32 mouse cellular contexts compared by ENCODE assay signal in the genomic region with DNA sequence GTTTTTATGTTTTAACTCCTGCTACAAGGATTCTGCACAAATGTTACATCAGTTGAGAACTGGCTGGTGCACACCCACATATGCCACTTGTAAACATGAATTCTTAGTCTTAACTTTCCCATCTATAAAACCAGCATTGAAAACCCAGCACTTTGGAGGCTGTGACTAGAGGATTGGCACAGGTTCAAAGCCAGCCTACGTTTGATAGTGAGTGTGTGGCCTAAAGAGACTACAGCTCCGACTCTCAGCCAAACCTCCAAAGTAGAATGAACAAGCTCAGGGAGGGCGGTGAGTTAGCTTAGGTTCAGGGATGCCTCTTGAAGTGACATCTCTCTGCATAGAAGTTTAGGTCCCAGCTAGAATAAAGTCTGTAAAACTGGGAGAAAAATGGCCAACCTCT.
DNase-seq lines count a peak whose midpoint lies in the region; ATAC-seq and TF ChIP-seq lines count a peak whose summit lies in the region.
"Had no signal": no experiment of that assay in that cellular context is flagged by ENCODE, and none has a peak within 500 bp of the region (broad histone marks: within the 10 kb centered on the region; RNA-seq: fewer than 3 reads in every experiment).

No protein-coding gene starts in this region.

- no peak for TF ChIP-seq POLR2A in MEL (IDR thresholded peaks at IDR 0.05; ENCODE audit: control insufficient read depth in 1 of 2, insufficient read depth in 1 of 2, low read depth in 1 of 2, low read length in 2 of 2, poor library complexity in 1 of 2)

- H3K79me2 ChIP-seq in MEL (ENCODE audit: control insufficient read depth, insufficient read depth, low read length, poor library complexity): no peaks in the 10 kb centered on the region

- DNase-seq in cerebellum, postnatal 10 days: peak; percentile 27 to 32
- DNase-seq in cerebellum, adult 11-12 months: no peak
- peak; percentile 18 for DNase-seq in layer of hippocampus, adult 11-12 months (ENCODE audit: low spot score)
- DNase-seq in layer of hippocampus, postnatal 10 days (ENCODE audit: low spot score in 2 of 2): no peak
- DNase-seq in MEL (ENCODE audit: low read depth, low spot score): peak; percentile 36
- DNase-seq in hindbrain, postnatal 0 days (ENCODE audit: low spot score): no peak
- DNase-seq: cerebellum, adult 9-10 months; embryo, embryonic 11 days; gastrocnemius, postnatal 25 days; heart, postnatal 10 days; kidney, adult 18-20 months; kidney, postnatal 36 days; liver, embryonic 13.5 days; lung, adult 18-20 months; lung, postnatal 10 days; right cerebral cortex, postnatal 4 days; thymus, postnatal 4 days had no signal

- WGBS in hindbrain, postnatal 0 days: 72% methylated on average over 3 of the region's 3 CpGs

- no peak overlapping the region for H3K4me2 ChIP-seq in hindbrain, postnatal 0 days (ENCODE audit: low read depth, low read length)
- H3K4me2 ChIP-seq: embryonic facial prominence, embryonic 12.5 days; forebrain, embryonic 15.5 days; heart, embryonic 13.5 days; hindbrain, embryonic 14.5 days; limb, embryonic 15.5 days; liver, embryonic 13.5 days; midbrain, embryonic 15.5 days; neural tube, embryonic 15.5 days had no signal

- H3K36me3 ChIP-seq in MEL (ENCODE audit: control insufficient read depth in 1 of 2, insufficient read depth in 2 of 2, low read length in 2 of 2): no peaks in the 10 kb centered on the region
- H3K36me3 ChIP-seq in hindbrain, postnatal 0 days (ENCODE audit: insufficient read depth, low read length): no peaks in the 10 kb centered on the region
- H3K36me3 ChIP-seq: forebrain, embryonic 15.5 days; liver, embryonic 13.5 days; midbrain, embryonic 15.5 days; neural tube, embryonic 15.5 days had no signal

- no peak overlapping the region for H3K4me3 ChIP-seq in MEL (ENCODE audit: control insufficient read depth in 1 of 2, insufficient read depth in 1 of 2, low read depth in 2 of 2, low read length in 2 of 2)
- H3K4me3 ChIP-seq in hindbrain, postnatal 0 days (ENCODE audit: low read length): no peak overlapping the region
- H3K4me3 ChIP-seq: embryonic facial prominence, embryonic 12.5 days; forebrain, embryonic 15.5 days; heart, embryonic 13.5 days; limb, embryonic 10.5 days; limb, embryonic 15.5 days; liver, embryonic 13.5 days; midbrain, embryonic 10.5 days; midbrain, embryonic 15.5 days; neural tube, embryonic 15.5 days had no signal

- peak; percentile 50; the same call in 1 of the 2 replicates for ATAC-seq in megakaryocyte progenitor cell, adult 5-6 weeks (replicated peaks; ENCODE audit: poor library complexity)
- no peak for ATAC-seq in hindbrain, postnatal 0 days
- ATAC-seq: forebrain, embryonic 15.5 days; inflammation-experienced regulatory T-cells, adult 6 months; midbrain, embryonic 15.5 days; Patski had no signal

- H3K9ac ChIP-seq in MEL (ENCODE audit: control insufficient read depth, low read depth, low read length, poor library complexity, severe bottlenecking): no peak overlapping the region
- no peak overlapping the region for H3K9ac ChIP-seq in hindbrain, postnatal 0 days (replicated peaks; ENCODE audit: low read length)
- H3K9ac ChIP-seq: embryonic facial prominence, embryonic 12.5 days; forebrain, embryonic 15.5 days; heart, embryonic 13.5 days; hindbrain, embryonic 14.5 days; limb, embryonic 15.5 days; liver, embryonic 13.5 days; midbrain, embryonic 15.5 days; neural tube, embryonic 15.5 days had no signal

- no peak for TF ChIP-seq RAD21 in MEL (IDR thresholded peaks at IDR 0.05; ENCODE audit: low read depth, low read length)

- no peak overlapping the region for H3K27ac ChIP-seq in MEL (ENCODE audit: control insufficient read depth, low read depth, low read length)
- H3K27ac ChIP-seq in hindbrain, postnatal 0 days: no peak overlapping the region
- H3K27ac ChIP-seq: embryonic facial prominence, embryonic 12.5 days; forebrain, embryonic 15.5 days; heart, embryonic 13.5 days; hindbrain, embryonic 14.5 days; limb, embryonic 10.5 days; limb, embryonic 15.5 days; liver, embryonic 13.5 days; macrophage; midbrain, embryonic 10.5 days; midbrain, embryonic 15.5 days; neural tube, embryonic 15.5 days; stomach, postnatal 0 days had no signal

- no peak for TF ChIP-seq EP300 in MEL (IDR thresholded peaks at IDR 0.05; ENCODE audit: low read depth in 1 of 2, low read length in 2 of 2)

- H3K27me3 ChIP-seq in MEL (ENCODE audit: control insufficient read depth in 1 of 2, insufficient read depth in 2 of 2, low read length in 2 of 2): no peaks in the 10 kb centered on the region
- H3K27me3 ChIP-seq in hindbrain, postnatal 0 days (ENCODE audit: insufficient read depth, low read length): no peaks in the 10 kb centered on the region
- H3K27me3 ChIP-seq: embryonic facial prominence, embryonic 12.5 days; forebrain, embryonic 15.5 days; heart, embryonic 13.5 days; limb, embryonic 15.5 days; liver, embryonic 13.5 days; midbrain, embryonic 15.5 days; neural tube, embryonic 15.5 days; Patski had no signal

- H3K4me1 ChIP-seq in MEL (ENCODE audit: control insufficient read depth in 1 of 2, insufficient read depth in 2 of 2, low read length in 2 of 2): no peaks in the 10 kb centered on the region
- H3K4me1 ChIP-seq in hindbrain, postnatal 0 days (ENCODE audit: insufficient read depth, low read length): no peaks in the 10 kb centered on the region
- H3K4me1 ChIP-seq: embryonic facial prominence, embryonic 12.5 days; heart, embryonic 13.5 days; limb, embryonic 10.5 days; limb, embryonic 15.5 days; liver, embryonic 13.5 days; midbrain, embryonic 10.5 days; midbrain, embryonic 15.5 days; neural tube, embryonic 15.5 days had no signal

- TF ChIP-seq CTCF in MEL (IDR thresholded peaks at IDR 0.05 in 2 of 3, conservative IDR thresholded peaks at IDR 0.05 in 1 of 3; ENCODE audit: control insufficient read depth in 1 of 3, insufficient read depth in 1 of 3, low read depth in 2 of 3, low read length in 3 of 3, poor library complexity in 1 of 3, severe bottlenecking in 1 of 3): no peak
- no peak for TF ChIP-seq CTCF in hindbrain, postnatal 0 days (IDR thresholded peaks at IDR 0.05; ENCODE audit: low read depth)

- no peaks in the 10 kb centered on the region for H3K9me3 ChIP-seq in MEL (replicated peaks; ENCODE audit: insufficient read depth, low read length)
- no peaks in the 10 kb centered on the region for H3K9me3 ChIP-seq in hindbrain, postnatal 0 days (ENCODE audit: low read length)
- H3K9me3 ChIP-seq: embryonic facial prominence, embryonic 12.5 days; forebrain, embryonic 15.5 days; G1E; heart, embryonic 13.5 days; limb, embryonic 10.5 days; limb, embryonic 15.5 days; liver, embryonic 13.5 days; midbrain, embryonic 10.5 days; midbrain, embryonic 15.5 days; neural tube, embryonic 15.5 days had no signal

TF ChIP-seq in MEL, 35 proteins besides CTCF, POLR2A, EP300 and RAD21:
- TF ChIP-seq HCFC1 (IDR thresholded peaks at IDR 0.05; ENCODE audit: low read depth, low read length) (no peak), TBP (IDR thresholded peaks at IDR 0.05; ENCODE audit: low read depth, low read length) (no peak), TCF12 (IDR thresholded peaks at IDR 0.05; ENCODE audit: low read depth, low read length) (no peak), MAX (IDR thresholded peaks at IDR 0.05; ENCODE audit: low read length) (no peak), MXI1 (IDR thresholded peaks at IDR 0.05; ENCODE audit: low read depth, low read length) (no peak), MAZ (IDR thresholded peaks at IDR 0.05; ENCODE audit: low read depth, low read length) (no peak), ELF1 (IDR thresholded peaks at IDR 0.05; ENCODE audit: low read depth, low read length) (no peak), ETS1 (IDR thresholded peaks at IDR 0.05; ENCODE audit: low read depth, low read length) (no peak), SMC3 (IDR thresholded peaks at IDR 0.05; ENCODE audit: low read depth, low read length) (no peak), ZC3H11A (IDR thresholded peaks at IDR 0.05; ENCODE audit: low read depth, low read length) (no peak), GATA1 (IDR thresholded peaks at IDR 0.05; ENCODE audit: low read depth, low read length) (no peak), TAL1 (IDR thresholded peaks at IDR 0.05; ENCODE audit: low read length) (no peak), BHLHE40 (IDR thresholded peaks at IDR 0.05; ENCODE audit: borderline replicate concordance, low read depth, low read length) (no peak), USF2 (IDR thresholded peaks at IDR 0.05; ENCODE audit: borderline replicate concordance in 1 of 2, insufficient read depth in 1 of 2, low read depth in 1 of 2, low read length in 2 of 2) (no peak), KAT2A (conservative IDR thresholded peaks at IDR 0.05; ENCODE audit: low read depth, low read length) (no peak)
TF ChIP-seq in MEL: peak in this region for 0.

Comparison
In these comparisons a context has a peak if more than half of its experiments do, and no peak if none do; other contexts are left out.
1. DNase-seq: peak in cerebellum, postnatal 10 days (2 of 2), layer of hippocampus, adult 11-12 months (single experiment) and MEL (single experiment); none in cerebellum, adult 11-12 months (single experiment), layer of hippocampus, postnatal 10 days (0 of 2) and hindbrain, postnatal 0 days (single experiment).